Mouse (Mus musculus) hindbrain, embryonic 10.5 days (tissue): ENCODE results near the gene Ctso. TPM values are rescaled to one million over a fixed set of nuclear protein-coding genes. Genes with fewer than 3 reads are reported as not detected.

Experiments
- polyA plus RNA-seq: library from polyadenylated mRNA; unstranded; fragments of >200 nt; fragmentation: Nextera tagmentation; extraction: Ambion mirVana; gene quantifications from 2 replicates; pipeline ENCODE4 v1.2.1, GENCODE M21; 2016

The Ctso gene
- polyA plus RNA-seq, 1 experiment from 2014 or later, result 7.9 TPM

Other genes with a start within 250 kb of the Ctso start
- not detected in 2 replicates for gene Tdo2, start 43.6 kb downstream of the Ctso start, polyA plus RNA-seq
- not detected in 2 replicates for gene Asic5, start 49.7 kb downstream of the Ctso start, polyA plus RNA-seq
- gene Gucy1b1, start 142.1 kb downstream of the Ctso start, polyA plus RNA-seq, result 3.3 and 6.5 TPM in 2 replicates
- gene Gucy1a1, start 213.2 kb downstream of the Ctso start, polyA plus RNA-seq, result 2.2 and 3.2 TPM in 2 replicates